Mouse (Mus musculus): Measurements from ENCODE around the gene Adcy2. TPM values are rescaled to one million over a fixed set of nuclear protein-coding genes. Genes with fewer than 3 reads are reported as not detected.

Gene Adcy2
- polyA plus RNA-seq, 1 experiment, result not detected

DNA sequence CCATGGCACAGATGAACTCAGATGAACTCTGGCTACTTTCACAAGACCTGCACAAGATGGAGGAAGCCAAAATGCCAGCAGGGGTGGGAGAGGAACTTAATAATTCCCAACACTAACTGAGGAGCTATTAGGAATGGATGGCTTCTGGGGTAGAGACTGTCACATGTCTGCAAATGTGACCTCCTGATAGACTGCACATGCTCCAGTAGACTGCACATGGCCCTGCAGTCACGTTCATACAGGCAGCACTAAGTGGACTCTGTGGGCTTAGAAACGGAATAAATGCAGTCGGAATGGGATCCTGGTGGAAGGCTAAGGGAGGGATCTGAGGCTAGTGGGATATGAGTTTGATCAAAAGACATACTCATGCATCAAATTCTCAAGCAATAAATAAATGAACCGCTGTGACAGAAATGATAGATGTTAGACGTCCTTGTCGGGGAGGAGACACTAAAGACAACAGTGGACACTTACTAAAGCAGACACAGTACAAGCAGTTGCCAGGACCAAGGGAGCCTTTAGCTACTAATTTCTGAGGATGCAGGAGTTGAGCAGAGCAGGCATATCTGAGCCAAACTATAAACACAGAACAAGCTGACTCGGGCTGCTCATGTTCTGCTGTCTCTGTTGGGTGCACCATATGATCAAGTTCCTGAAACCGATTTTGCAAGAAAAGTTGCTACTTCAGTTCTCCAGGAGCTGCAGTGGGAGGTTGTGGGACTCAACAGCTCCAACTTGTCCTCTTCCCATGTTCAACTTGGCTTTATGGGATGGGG is 211.9 kb downstream of the Adcy2 start:
- H3K4me3 ChIP-seq (ENCODE audit: insufficient read depth, poor library complexity, severe bottlenecking), result no peak overlapping the region
- no peaks in the 10 kb centered on the region for H3K36me3 ChIP-seq (ENCODE audit: control insufficient read depth, insufficient read depth)
- H3K27me3 ChIP-seq (ENCODE audit: control insufficient read depth, insufficient read depth, insufficient read length), result no peaks in the 10 kb centered on the region
- no peaks in the 10 kb centered on the region for H3K79me2 ChIP-seq (ENCODE audit: control insufficient read depth, insufficient read depth)
- H3K79me3 ChIP-seq (ENCODE audit: low read depth), result no peaks in the 10 kb centered on the region
- no peak overlapping the region for H3ac ChIP-seq (ENCODE audit: control insufficient read depth, insufficient read length, low read depth)
- no peak for TF ChIP-seq MAX (IDR thresholded peaks at IDR 0.05)
- TF ChIP-seq CEBPB (IDR thresholded peaks at IDR 0.05; ENCODE audit: low read depth), result no peak

DNA sequence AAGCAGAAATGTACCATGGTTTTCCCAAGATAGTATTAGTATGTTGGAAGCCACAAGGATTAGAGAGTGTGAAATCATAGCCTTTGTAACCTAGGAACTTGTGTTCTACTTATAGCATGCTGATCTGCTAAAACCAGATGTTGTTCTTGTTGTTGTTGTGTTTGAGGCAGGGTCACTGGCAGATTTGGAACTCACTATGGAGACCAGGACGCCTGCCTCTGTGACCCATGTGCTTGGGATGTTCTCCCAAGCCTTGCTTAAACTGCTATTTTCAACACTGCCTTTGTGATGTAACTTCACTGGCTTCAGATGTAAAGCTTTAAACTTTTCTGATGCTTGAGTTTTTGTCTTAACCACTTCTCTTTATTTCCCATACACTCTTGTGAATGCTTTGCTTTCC is 216.2 kb downstream of the Adcy2 start:
- no peak overlapping the region for H3ac ChIP-seq (ENCODE audit: control insufficient read depth, insufficient read length, low read depth)
- no peak for TF ChIP-seq CEBPB (IDR thresholded peaks at IDR 0.05; ENCODE audit: low read depth)
- no peak overlapping the region for H3K4me3 ChIP-seq (ENCODE audit: insufficient read depth, poor library complexity, severe bottlenecking)
- no peaks in the 10 kb centered on the region for H3K79me2 ChIP-seq (ENCODE audit: control insufficient read depth, insufficient read depth)
- H3K79me3 ChIP-seq (ENCODE audit: low read depth), result no peaks in the 10 kb centered on the region
- no peaks in the 10 kb centered on the region for H3K36me3 ChIP-seq (ENCODE audit: control insufficient read depth, insufficient read depth)
- H3K27me3 ChIP-seq (ENCODE audit: control insufficient read depth, insufficient read depth, insufficient read length), result no peaks in the 10 kb centered on the region

DNA sequence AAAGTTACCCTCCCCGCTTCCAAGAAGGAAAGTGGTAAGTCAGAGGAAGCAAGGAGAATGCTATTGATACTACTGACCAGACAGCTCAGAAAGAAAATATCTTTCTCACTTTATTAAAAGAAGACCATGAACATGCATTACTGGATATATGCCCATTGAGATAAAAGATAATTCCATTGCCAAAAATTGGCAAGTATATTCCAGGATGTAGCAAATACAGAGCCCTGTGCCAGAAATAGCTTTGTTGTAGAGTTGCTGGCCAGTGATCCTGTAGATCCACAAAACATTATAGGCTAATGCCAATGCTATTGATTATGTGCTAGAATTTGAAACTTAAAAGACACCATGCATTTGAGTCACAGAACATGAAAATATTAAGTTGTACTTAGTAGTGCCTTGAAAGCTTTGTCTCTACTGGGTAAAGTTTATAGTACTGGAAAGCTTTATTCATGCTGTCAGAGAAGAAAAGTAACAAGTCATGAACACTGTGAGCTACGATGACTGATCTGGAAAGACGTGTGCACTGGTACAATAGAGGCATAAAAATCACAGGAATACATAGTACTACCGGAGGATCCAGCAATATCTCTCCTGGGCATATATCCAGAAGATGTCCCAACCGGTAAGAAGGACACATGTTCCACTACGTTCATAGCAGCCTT is 221.2 kb downstream of the Adcy2 start:
- Histone ChIP-seq H3K27me3 (ENCODE audit: control insufficient read depth, insufficient read depth, insufficient read length) (no peaks in the 10 kb centered on the region), H3K4me3 (ENCODE audit: insufficient read depth, poor library complexity, severe bottlenecking) (no peak overlapping the region), H3K79me3 (ENCODE audit: low read depth) (no peaks in the 10 kb centered on the region), H3K79me2 (ENCODE audit: control insufficient read depth, insufficient read depth) (no peaks in the 10 kb centered on the region), H3ac (ENCODE audit: control insufficient read depth, insufficient read length, low read depth) (no peak overlapping the region), H3K36me3 (ENCODE audit: control insufficient read depth, insufficient read depth) (no peaks in the 10 kb centered on the region)
- TF ChIP-seq MYOG (IDR thresholded peaks at IDR 0.05; ENCODE audit: control insufficient read depth, extremely low read depth, insufficient read length) (no peak), MAX (IDR thresholded peaks at IDR 0.05) (no peak), MYOD1 (IDR thresholded peaks at IDR 0.05; ENCODE audit: control insufficient read depth, insufficient read length, low read depth) (no peak), CEBPB (IDR thresholded peaks at IDR 0.05; ENCODE audit: low read depth) (no peak), FOSL1 (IDR thresholded peaks at IDR 0.05; ENCODE audit: insufficient read depth, low read length, poor library complexity, severe bottlenecking) (no peak), USF1 (IDR thresholded peaks at IDR 0.05; ENCODE audit: low read depth) (no peak), CTCF (IDR thresholded peaks at IDR 0.05; ENCODE audit: control insufficient read depth, insufficient read depth, insufficient read length) (no peak)

DNA sequence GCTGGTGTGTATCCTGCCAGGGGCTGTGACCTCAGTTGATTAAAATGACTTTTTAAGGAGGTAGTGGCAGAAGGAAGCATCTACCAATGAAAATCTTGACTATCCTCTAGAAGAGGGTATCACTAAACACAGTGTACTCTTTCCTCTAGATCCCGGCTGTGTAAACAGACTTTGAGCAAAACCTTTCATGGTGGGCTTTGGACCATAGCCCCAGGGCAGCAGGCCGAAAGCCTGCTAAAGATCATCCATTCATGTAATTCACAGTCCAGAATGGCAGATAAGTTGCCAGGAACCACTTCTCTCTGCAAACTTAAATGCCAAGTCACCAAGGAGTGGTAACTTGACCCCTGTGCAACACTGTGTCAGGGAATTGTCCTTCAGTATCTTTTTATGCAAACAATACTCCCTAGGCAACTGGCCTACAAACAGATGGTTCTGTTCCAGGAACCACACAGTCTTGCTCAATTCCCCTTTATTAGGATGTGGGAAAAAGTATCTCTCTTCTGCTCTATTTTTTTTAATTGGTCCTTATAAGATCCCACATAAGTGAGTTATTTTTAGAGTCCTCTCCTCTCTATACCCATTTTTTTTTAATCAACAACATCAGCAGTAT is 225.6 kb downstream of the Adcy2 start:
- TF ChIP-seq MYOG (IDR thresholded peaks at IDR 0.05; ENCODE audit: control insufficient read depth, extremely low read depth, insufficient read length), result no peak
- TF ChIP-seq USF1 (IDR thresholded peaks at IDR 0.05; ENCODE audit: low read depth), result no peak
- no peak for TF ChIP-seq FOSL1 (IDR thresholded peaks at IDR 0.05; ENCODE audit: insufficient read depth, low read length, poor library complexity, severe bottlenecking)
- no peak for TF ChIP-seq CEBPB (IDR thresholded peaks at IDR 0.05; ENCODE audit: low read depth)
- no peak for TF ChIP-seq MAX (IDR thresholded peaks at IDR 0.05)
- TF ChIP-seq MYOD1 (IDR thresholded peaks at IDR 0.05; ENCODE audit: control insufficient read depth, insufficient read length, low read depth), result no peak
- TF ChIP-seq CTCF (IDR thresholded peaks at IDR 0.05; ENCODE audit: control insufficient read depth, insufficient read depth, insufficient read length), result no peak
- H3K79me2 ChIP-seq (ENCODE audit: control insufficient read depth, insufficient read depth), result no peaks in the 10 kb centered on the region

DNA sequence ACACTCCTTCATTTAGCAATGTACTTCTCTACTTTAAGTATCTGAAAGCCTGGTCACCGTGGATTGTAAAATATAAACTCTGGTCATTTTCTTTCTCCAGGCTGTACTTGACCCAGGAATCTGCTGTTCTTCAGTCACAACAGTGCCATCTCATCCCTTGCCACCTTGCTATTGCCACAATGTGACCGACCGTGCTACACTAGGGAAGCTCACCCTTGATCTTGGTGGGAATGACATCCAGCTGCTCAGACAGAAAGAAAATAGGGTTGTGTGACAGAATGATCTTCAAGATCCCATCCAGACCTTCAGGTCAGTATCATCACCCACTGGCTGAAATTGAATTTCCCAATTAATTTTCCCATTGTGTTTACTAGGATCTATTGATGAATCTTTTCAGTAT is 230.8 kb downstream of the Adcy2 start:
- Histone ChIP-seq H3ac (ENCODE audit: control insufficient read depth, insufficient read length, low read depth) (no peak overlapping the region), H3K36me3 (ENCODE audit: control insufficient read depth, insufficient read depth) (no peaks in the 10 kb centered on the region), H3K27me3 (ENCODE audit: control insufficient read depth, insufficient read depth, insufficient read length) (no peaks in the 10 kb centered on the region), H3K4me3 (ENCODE audit: insufficient read depth, poor library complexity, severe bottlenecking) (no peak overlapping the region), H3K79me3 (ENCODE audit: low read depth) (no peaks in the 10 kb centered on the region), H3K79me2 (ENCODE audit: control insufficient read depth, insufficient read depth) (no peaks in the 10 kb centered on the region)
- TF ChIP-seq USF1 (IDR thresholded peaks at IDR 0.05; ENCODE audit: low read depth), result no peak
- TF ChIP-seq FOSL1 (IDR thresholded peaks at IDR 0.05; ENCODE audit: insufficient read depth, low read length, poor library complexity, severe bottlenecking), result no peak
- no peak for TF ChIP-seq CTCF (IDR thresholded peaks at IDR 0.05; ENCODE audit: control insufficient read depth, insufficient read depth, insufficient read length)
- no peak for TF ChIP-seq MAX (IDR thresholded peaks at IDR 0.05)
- no peak for TF ChIP-seq MYOD1 (IDR thresholded peaks at IDR 0.05; ENCODE audit: control insufficient read depth, insufficient read length, low read depth)
- TF ChIP-seq CEBPB (IDR thresholded peaks at IDR 0.05; ENCODE audit: low read depth), result no peak
- TF ChIP-seq MYOG (IDR thresholded peaks at IDR 0.05; ENCODE audit: control insufficient read depth, extremely low read depth, insufficient read length), result no peak

More for the DNA sequence above, 225.6 kb downstream of the Adcy2 start:
- Histone ChIP-seq H3ac (ENCODE audit: control insufficient read depth, insufficient read length, low read depth) (no peak overlapping the region), H3K4me3 (ENCODE audit: insufficient read depth, poor library complexity, severe bottlenecking) (no peak overlapping the region), H3K36me3 (ENCODE audit: control insufficient read depth, insufficient read depth) (no peaks in the 10 kb centered on the region), H3K27me3 (ENCODE audit: control insufficient read depth, insufficient read depth, insufficient read length) (no peaks in the 10 kb centered on the region), H3K79me3 (ENCODE audit: low read depth) (no peaks in the 10 kb centered on the region)
